Mouse (Mus musculus) MN1 (cell line): ENCODE results near the gene Ackr4.

ENCODE experiments used
- DNase-seq: peaks from one replicate; pipeline ENCODE4 v3.0.0-alpha.2; 2016; ENCODE audit warnings: low spot score

Ackr4 gene

DNA sequence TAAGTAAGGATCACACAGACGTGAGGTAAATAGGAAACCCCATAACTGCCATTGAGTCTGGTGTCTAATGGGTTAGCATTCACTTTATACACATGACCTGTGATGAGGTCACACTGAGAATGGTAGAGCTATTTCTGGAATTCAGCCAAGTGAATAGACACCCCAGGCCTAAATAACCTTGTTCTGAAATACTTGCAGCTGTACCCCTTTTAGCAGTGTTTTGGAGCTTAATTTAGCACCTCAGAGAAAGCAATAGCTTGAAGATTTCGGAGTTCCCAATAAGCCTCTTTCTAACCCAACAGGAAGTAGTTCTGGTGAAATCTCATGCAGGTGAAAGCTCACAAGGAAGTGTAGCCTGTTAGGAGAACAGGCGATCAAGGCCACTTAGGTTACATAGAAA lies at the start of gene Ackr4:
Gene Ackr4 (minus strand): TSS at position 101 of the 400 bp plus-strand sequence.
- DNase-seq: no peak

DNA sequence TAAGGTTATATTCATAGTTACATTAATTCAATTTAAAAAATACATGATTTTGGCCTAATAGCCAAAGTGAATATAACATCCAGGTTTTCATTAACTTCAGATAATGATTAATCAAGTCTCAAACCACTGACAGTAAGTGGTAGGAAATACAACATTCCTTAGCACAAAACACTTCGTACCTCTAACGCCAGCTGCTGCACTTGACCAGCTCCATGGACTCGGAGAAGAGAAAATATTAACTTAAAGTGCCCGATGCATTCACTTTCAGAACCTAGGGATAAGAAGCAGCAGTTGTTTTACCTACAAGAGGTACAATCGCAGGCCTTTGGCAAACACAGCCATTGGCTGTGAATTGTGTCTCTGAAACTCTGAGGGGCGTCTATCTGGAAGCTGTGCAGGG lies 45.6 kb upstream of the Ackr4 start:
- no peak for DNase-seq

DNA sequence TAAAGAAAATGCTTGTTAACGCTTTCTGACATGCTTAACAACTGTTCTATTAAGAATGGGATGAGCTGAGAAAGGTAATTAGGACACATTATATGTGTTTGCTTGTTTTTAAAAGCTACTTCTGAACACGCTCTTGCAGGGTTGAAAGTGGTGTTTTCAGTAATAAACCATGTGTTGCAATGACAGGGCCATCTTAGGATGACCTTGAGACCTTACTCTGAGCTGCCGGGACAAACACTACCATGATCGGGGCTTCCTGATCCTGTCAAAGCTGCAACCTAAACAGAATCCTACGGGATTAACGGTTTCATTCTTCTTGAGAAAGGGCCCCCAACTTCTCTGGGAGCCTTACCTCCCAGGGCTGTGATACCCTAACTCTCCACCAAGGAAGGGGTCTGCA lies 44.9 kb upstream of the Ackr4 start:
- DNase-seq: no peak

DNA sequence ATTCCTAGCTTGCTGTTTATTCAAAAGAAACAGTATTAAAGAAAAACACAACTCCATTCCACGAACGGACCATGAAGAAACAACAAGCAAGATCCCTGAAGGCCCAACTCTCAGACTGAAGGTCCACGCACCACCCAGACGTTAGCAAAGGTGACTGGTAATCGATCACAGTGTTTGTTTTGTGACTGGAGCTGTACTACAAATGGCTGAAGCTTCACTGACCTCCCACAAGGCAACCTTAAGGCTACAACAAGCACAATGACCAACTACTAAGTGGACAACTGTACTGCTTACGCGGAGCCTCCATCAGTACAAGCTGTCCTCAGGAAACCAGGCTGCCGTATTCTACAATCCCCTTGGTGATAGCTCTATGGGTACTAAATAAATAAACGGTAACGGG lies 43.3 kb upstream of the Ackr4 start:
- no peak for DNase-seq

DNA sequence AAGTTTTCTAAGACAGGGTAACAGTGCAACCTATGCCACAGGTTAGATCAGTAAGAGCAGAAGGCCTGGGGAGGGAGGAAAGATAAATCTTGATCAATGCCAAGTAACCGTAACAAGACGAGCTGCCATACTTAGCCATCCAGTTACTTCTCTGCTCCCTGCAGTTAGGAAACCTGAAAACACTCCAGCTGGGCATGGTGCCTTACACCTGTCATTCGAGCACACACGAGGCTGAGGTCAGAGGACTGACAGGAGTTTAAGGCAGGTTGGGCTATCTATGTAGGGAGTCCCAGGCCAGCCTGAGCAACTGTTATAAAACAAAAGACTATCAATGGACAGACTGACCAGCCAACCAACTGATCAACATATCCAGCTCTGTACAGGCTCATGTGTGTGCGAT lies 39.2 kb upstream of the Ackr4 start:
- DNase-seq: no peak

DNA sequence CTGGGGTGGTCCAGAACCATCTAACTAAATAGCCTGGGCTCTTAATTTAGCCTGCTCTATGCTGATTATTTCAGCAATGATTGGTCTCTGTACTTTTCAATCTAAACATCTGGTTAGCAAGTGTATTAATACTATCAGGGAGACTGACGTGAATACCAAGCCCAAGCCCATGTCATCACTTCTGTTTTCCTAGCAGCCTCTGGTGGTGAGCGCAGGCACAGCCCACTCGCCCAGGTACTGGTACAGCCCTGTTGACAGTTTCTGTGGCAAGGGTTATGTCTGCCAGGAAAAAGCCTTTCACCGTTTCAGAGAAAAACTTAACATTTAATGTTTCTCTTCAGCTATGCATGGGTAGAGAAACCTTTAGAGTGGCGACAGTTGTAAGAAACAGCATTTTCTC lies 37.5 kb upstream of the Ackr4 start:
- no peak for DNase-seq

DNA sequence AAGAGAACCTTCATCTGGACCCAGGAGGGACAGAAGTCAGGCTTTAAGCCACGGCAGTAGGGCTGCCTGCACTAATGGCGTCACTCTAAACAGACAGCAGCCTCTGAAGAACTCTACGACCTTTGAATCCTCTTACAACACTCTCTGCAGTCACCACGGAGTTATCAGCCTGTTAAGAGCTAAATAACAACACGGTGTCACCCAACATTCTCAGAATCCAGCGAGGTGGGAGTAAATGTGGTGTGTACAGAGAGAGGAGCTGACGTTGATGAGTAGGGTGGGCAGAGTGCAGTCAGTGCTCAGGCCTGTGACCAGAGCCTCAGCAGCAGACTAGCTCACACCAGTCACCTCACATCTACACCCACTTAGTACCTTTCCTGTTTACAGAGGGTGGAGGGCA lies 34.4 kb upstream of the Ackr4 start:
- no peak for DNase-seq

DNA sequence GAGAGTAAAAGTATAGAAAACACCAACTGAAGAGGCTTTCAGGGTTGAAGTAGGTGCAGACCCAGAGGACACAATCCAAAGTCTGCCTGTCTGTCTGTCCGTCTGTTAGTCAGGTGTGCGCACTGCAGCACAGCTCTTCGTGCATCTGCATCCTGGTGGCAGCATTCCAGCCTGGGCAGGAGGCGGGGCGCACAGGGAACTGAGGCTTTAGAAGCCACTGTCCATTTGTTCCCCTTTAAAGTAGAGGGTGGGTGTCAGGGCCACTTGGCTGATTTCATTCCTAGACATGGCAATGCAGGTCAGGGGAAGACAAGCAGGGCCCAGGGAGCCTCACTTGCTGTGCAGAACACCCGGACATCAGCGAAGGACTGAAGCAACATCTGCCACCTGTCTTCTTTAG lies 30.6 kb upstream of the Ackr4 start:
- no peak for DNase-seq

DNA sequence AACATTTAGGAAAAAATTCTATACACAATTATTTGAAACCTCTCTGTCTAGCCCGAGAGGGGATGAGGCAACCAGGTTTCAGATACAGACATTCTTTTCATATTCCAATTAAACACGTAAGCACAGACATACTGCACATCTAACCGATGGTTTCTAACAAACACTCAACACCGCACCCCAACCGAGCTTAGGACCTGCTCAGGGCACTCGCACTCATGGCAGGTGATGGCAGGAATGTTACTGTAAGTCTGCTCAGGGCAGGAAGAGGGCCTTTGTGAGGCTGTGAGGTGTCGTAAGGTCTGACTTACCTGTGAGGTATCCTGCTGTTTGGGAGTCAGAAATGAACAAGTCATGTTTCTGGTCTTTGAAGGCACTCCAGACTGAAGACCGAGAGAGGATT lies 29.8 kb upstream of the Ackr4 start:
- no peak for DNase-seq

DNA sequence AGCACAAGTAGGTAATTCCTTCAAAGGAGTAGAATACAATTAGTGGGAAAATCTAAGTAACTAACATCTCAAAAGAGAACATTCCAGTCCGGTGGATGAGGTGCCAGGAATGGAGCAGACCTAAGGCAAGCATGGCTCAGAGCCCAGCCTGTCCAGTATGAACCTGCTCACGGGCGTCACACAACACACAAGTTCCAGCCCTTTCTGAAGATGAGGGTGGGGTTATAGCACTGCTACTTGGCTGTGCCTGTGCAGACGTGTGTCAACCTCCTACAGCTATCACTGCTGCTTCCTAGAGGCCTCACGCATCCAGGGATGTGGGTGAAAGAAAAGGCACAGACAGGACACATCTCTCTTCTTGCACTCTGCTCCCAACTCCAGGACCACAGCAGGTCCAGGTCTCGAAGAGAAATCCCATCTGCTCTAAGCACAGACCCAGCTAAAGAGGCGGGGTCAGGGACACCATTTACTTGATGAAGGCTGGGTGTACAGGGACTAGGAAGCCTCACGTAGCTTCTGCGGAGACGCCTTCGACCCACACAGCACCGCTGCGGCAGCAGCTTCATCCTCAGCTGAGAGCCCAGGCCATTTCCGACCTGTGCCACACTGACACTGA lies 28.5 kb upstream of the Ackr4 start:
- no peak for DNase-seq

DNA sequence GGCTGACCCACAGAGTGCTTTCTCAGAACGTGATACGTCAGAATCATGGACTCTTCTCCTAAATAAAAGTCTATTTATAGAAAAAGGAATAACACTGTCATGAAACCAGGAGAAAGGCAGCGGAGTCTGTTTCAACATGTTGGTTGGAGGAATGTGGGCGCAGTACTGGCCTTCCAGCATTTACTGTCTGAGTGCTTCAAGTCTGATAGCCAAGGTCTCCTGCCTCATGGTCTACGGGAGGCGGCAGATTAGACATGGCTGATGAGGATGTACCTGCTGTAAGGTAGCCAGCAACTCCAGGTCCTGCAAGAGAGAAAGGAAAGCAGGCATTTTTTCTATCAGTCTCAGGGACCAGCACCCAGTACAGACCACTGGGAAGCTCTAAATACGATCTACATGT lies 25.4 kb upstream of the Ackr4 start:
- no peak for DNase-seq

DNA sequence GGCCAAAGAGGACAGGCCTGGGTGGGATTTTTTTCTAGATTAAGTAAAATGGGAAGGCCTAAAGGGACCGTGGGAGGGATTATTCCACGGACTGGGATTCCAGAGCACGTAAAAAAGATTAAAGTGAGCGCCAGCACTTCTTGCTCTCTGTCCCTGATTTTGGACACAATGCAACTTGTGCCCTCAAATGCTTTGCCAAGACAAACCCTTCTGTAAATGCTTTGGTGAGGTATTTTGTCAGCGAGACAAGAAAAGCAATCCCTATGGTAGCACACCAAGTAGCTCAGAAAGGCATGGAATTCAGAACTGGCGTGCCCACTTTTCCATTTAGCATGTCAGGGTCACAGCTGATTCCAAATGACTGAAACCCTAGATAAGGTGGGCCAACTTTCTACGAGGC lies 22.2 kb upstream of the Ackr4 start:
- DNase-seq: no peak

DNA sequence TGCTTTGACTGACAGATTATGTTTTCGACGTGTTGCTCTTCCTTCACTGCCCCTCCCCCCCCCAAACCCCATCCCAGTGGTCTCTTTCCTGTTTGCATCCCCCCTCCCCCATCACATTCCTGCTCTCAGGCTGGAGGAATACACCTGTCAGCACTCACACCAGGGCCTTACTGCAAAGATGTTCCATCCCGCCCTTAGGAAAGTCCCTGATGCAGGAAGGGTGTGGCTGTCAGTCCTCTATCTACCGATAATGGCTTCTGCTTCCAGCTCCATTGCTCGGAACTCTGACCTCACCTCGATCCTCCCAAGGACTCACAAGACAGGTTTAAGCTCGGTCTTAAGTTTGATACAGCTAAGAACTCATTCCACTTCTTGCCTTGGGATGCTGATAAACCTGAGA lies 19.9 kb upstream of the Ackr4 start:
- no peak for DNase-seq

DNA sequence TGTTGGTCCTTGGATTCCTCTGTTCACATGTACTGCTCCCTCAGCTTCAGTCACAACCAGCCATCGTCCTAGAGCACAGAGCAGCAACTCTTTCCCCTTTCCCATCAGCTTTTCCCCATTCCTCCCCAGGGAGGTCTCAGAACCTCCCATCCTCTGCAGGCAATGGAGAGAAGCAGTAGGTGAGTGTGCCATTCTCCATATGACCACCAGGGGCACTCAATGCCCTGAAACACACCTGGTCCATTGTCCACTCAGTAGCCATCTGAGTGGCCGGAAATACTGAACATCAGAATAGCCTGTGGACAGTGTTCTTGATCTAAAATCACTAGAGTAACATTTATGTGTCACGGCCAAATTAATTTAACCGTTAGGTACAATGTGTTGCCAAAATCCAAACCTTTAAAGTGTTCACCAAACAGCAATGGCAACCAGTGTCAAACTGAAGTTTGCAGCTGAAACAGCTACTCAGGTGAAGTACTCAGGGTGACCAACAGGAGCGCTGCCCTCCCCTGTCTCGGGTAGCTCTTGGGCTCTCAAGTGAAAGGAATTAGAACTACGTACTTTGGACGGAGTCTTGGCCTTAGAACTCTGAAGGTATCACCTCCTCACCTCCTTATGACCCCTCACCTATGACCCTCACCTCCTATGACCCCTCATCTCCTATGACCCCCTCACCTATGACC lies 17.7 kb upstream of the Ackr4 start:
- DNase-seq: no peak

DNA sequence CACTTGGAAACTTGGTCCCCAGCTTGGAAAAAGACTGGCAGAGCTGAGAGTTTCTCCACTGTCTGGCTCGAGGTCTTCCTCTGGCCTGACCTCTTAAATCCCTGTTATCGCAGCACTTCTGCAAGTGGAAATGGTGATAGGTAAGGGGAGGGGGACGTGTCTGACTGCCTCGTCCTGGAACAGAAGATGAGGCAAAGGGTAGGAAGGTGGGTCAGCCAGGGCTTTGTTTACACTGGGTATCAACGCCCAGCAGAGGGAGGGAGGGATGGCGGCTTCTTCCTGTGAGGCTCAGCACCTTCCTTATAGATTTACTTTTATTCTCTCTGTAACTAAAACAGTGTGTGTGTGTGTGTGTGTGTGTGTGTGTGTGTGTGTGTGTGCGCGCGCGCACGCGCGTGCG lies 16.1 kb upstream of the Ackr4 start:
- no peak for DNase-seq

DNA sequence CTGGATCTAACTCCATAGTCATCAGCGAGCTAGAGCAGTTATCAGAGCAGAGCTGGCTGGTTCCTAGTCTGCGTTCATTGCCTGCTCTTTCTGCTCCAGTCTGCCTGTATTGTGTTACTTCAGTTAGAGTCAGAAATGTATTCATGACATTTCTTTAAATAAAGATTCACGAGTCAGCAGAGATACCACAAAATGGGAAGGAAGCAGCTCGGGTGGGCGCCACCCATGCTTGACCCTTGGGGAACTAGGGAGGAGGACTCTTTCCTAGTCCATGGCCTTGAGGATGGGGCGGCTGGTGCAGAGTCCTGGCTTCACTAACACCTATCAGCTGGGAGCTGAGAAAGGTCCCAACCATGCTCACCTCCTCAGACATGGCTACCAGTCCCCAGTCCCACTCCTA lies 13.6 kb upstream of the Ackr4 start:
- DNase-seq: no peak

DNA sequence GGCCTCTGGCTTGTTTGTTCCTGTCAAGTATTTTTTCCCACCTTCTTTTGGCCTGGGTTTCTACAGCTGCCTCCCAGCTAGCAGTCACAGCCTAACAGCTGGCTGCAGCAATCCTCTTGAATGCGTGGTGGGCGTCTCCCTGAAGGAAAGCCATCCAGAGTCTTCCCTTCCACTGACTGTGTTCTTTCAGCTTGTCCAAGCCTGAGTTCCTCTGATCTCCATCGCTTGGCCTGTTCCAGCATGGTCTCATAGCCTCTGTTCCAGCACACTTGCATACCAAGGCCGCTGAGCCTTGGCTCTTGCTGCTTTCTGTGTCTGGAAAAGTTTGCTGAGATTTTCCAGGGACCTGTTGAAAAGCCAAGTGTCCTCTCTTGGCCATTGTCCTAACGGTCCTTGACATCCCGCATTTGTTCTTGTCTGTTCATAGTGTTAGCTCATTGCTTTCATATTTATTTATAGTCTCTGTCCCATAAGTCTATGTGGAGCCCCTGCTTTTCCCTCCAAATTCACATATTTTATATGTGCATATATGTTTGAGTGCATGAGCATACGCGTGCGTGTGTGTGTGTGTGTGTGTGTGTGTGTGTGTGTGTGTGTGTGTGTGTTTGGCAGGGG lies 3.5 kb upstream of the Ackr4 start:
- no peak for DNase-seq

DNA sequence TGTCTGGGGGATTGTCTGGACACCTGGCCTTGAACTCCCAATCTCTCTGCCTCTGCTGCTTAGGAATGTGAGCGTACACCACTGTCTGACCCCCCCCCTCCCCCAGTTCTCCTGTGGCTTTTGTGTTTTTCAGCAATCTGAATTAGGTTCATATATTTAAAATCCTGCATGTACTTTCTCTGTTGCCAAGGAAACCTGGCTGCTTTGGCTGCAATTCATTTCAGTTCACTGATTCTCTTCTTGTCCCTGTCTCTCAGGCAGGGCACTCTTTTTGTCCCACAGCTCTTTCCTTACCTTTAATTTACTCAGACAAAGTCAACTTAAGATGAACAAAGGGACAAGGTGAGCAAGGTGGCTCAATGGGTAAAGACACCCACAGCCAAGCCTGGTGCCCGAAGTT lies 1.4 kb upstream of the Ackr4 start:
- DNase-seq: no peak

DNA sequence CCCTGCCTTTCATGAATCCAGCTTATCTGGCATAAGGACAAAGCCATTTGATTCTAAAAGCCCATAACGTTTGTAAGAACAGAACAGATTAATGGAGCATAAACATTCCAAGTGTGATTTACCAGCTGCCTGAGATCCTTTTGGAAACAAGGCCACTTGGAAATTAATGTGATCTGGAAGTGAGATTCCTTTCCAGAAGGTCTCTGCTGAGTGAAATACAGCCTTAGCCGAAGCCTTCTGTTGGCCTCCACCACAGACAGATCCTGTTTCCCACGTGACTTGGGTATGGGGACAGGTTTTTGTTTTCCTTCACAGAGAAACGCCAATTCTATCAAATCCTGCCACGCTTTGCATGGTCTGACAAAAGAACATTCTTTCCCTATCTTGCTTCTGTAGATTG lies 3.1 kb downstream of the Ackr4 start:
- peak; percentile 66 for DNase-seq

DNA sequence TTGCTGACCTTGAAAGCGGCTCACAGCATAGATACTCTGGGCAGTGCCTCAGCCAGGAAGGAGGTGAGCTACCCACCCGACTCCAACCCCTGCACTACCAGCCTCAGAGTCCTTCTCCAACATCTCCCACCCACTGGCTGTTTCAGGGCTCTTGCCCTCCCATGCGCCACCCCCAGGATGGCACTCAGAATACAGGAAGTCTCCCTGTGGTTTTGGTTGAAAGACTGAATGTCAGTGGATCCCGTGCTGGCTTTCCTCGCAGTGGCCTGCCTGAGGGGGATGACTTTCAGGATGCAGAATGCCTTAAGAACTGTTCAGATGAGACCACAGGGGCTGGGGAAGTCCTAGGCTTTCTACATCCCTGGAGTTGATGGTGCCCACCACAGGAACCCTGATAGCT lies 3.6 kb downstream of the Ackr4 start:
- no peak for DNase-seq

DNA sequence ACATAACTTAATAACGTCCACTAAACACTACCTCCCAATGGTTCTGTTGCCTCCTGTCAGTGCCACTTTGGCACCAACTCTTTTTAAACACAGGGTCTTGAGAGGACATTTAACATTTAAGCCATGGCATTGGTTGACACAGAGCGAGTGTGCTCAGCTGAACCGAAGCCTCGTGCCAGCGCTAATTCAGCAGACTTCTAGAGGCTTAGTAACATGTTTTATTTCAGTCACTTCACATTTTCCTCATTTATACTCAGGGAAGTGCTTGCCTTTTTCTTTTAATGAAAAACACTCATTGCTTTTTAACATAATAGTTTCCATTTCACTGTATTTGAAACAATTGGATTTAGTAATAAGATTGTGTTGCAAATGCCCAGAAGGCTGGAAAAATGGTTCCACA lies 17.6 kb downstream of the Ackr4 start:
- DNase-seq: no peak

DNA sequence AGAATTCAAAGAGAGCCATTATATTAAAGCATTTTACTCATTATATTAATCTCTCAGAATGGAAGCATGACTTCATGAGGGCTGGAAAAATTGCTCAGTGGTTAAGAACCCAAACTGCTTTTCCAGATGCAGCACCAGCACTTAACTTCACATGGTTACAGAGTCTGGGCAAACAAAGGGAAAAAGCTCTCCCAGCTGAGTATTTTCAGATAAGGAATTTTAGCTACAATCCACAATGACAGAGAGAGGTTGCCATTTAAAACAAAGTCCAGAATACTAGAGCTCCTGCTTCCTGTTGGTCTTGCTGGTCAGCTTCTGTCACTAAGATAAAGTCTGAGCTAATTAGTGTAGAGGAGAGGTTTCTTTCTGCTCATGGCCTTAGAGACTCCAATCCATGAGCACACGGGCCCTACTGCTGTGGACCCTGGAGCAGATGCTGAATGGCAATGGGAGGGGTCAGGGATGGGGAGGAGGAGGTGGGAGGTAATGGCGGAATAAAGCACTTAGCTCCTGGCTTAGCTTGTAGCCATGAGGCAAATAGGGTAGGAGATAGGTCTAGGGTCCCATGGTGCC lies 18.1 kb downstream of the Ackr4 start:
- DNase-seq: no peak

DNA sequence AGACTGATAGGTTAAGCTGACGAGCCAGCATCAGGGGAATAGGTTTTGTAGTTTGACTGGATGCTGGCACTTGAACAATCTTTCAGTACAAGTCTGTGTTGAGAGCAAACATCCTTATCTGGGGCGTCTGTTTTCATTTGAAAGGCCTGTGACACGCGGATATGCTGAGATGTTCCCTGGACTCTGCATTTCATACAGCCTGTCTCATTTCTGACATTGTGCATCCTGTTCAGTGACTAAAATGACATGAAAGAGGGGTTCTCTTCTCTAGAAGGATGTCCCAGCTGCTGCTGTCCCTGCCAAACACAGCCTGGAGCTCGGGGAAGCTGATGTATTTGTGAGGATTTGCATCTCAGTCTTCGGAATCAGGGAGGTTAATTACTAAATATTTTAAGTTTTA lies 19.3 kb downstream of the Ackr4 start:
- no peak for DNase-seq

DNA sequence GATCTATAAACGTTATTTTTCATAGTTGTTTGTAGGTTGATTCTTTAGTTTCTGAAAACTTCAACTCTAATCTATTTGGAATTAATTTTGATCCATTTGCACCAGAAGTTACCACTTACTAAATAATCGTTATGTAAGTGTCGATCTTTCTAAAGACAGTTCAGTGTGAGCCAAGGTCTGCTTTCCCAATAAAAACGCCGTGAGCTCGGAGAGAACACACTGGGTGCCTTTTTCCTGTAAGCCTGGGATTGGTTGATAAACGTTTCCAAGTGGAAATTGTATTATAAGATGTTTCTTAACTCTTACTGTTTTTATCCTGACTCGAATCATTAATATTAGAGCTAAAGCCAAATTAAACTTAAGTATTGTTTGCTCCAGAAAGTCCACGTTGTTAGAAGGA lies 19.8 kb downstream of the Ackr4 start:
- no peak for DNase-seq
